Mouse (Mus musculus) lung, adult 2 months (tissue): ENCODE data around the gene Snx29.

Experiments used
- CTCF ChIP-seq: fragments of 200-500 bp; IDR thresholded peaks from 2 replicates; pipeline ENCODE4 v1.5.1; 2011; ENCODE audit warnings: mild to moderate bottlenecking, low read length, control low read depth; ENCODE audit not compliant: insufficient read depth
- POLR2A ChIP-seq: fragments of 200-500 bp; IDR thresholded peaks from 2 replicates; pipeline ENCODE4 v1.6.1; 2011; ENCODE audit warnings: low read depth, mild to moderate bottlenecking, control low read depth, low read length, borderline replicate concordance; ENCODE audit errors: extremely low read depth

DNA sequence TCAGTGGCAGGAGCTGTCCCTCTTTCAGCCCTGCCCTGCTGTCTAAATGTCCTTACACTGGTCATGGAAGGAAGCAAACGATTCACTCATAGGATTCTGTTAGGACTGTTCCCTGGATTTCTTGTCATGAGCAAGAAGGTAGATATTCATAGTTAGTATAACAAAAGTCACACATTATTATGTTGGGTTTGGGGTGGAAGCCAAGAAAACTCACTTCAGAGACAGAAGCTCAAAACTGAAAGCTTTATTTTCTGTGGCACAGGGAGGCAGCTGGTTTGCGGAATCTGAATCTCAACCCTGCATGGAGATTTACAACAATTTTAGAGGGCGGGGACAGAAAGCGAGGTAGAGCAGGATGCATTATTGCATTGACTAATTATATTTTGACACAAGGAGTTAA is 86.0 kb downstream of the Snx29 start:
- no peak for TF ChIP-seq CTCF
- no peak for TF ChIP-seq POLR2A
